Mouse (Mus musculus): ENCODE data around the gene Gm20219. TPM values are rescaled to one million over a fixed set of nuclear protein-coding genes. Genes with fewer than 3 reads are reported as not detected.

The Gm20219 gene
- polyA plus RNA-seq, 1 experiment = 7.2 TPM

Other genes starting within 250 kb of the Gm20219 start
- 45.8 and 50.9 TPM in 2 replicates for gene Kdm4b, start 228.3 kb downstream of the Gm20219 start, polyA plus RNA-seq (2012; rRNA removed)
- gene Ptprs, start 77.9 kb downstream of the Gm20219 start, polyA plus RNA-seq (2012; rRNA removed) = 478 and 518 TPM in 2 replicates
- not detected in 2 replicates for gene Znrf4, start 42.0 kb downstream of the Gm20219 start, polyA plus RNA-seq (2012; rRNA removed)
- 137 and 143 TPM in 2 replicates for gene Safb2, start 30.2 kb upstream of the Gm20219 start, polyA plus RNA-seq (2012; rRNA removed)
- gene Safb, start 30.4 kb upstream of the Gm20219 start, polyA plus RNA-seq (2012; rRNA removed) = 139 and 141 TPM in 2 replicates
- 154 and 169 TPM in 2 replicates for gene 2410015M20Rik, start 55.4 kb upstream of the Gm20219 start, polyA plus RNA-seq (2012; rRNA removed)
- 1,004 and 1,008 TPM in 2 replicates for gene Rpl36, start 59.0 kb upstream of the Gm20219 start, polyA plus RNA-seq (2012; rRNA removed)
- 86.0 and 88.7 TPM in 2 replicates for gene Lonp1, start 72.5 kb upstream of the Gm20219 start, polyA plus RNA-seq (2012; rRNA removed)
- gene Catsperd, start 73.8 kb upstream of the Gm20219 start, polyA plus RNA-seq (2012; rRNA removed) = 1.2 and 1.4 TPM in 2 replicates
- gene Ranbp3, start 118.9 kb upstream of the Gm20219 start, polyA plus RNA-seq (2012; rRNA removed) = 122 and 125 TPM in 2 replicates
- 518 and 557 TPM in 2 replicates for gene Ndufa11, start 163.4 kb upstream of the Gm20219 start, polyA plus RNA-seq (2012; rRNA removed)
- gene Vmac, start 163.6 kb upstream of the Gm20219 start, polyA plus RNA-seq (2012; rRNA removed) = 17.0 and 18.2 TPM in 2 replicates
- gene Nrtn, start 203.1 kb upstream of the Gm20219 start, polyA plus RNA-seq (2012; rRNA removed) = 7.2 and 9.3 TPM in 2 replicates
- 168 and 169 TPM in 2 replicates for gene Dus3l, start 210.4 kb upstream of the Gm20219 start, polyA plus RNA-seq (2012; rRNA removed)
- 3.0 and 3.5 TPM in 2 replicates for gene Prr22, start 215.9 kb upstream of the Gm20219 start, polyA plus RNA-seq (2012; rRNA removed)